Mouse (Mus musculus) liver, embryonic 14.5 days (tissue): ENCODE measurements around the gene Cyth1. TPM values are rescaled to one million over a fixed set of nuclear protein-coding genes. Genes with fewer than 3 reads are reported as not detected.

Source experiments
- ATAC-seq: fragments of 200-750 bp; cut with Nextera tagmentation; 2 replicates; pipeline ENCODE4 v1.8.0; 2017; ENCODE audit warnings: moderate number of reproducible peaks, mild to moderate bottlenecking, moderate library complexity; ENCODE audit not compliant: insufficient read depth
- DNase-seq, 3 experiments: peaks; one replicate each; pipeline ENCODE4 v3.0.0-alpha.2; 2012 to 2013; ENCODE audit warnings: low read depth in 3 of 3, low spot score in 3 of 3
- H3K27ac ChIP-seq: fragments of 300-500 bp; sonication (generic); 2 replicates; pipeline ENCODE4 v1.5.1; 2014; ENCODE audit warnings: moderate library complexity, mild to moderate bottlenecking, control low read depth, inconsistent platforms
- H3K27me3 ChIP-seq: fragments of 300-500 bp; sonication (generic); 2 replicates; pipeline ENCODE4 v1.6.1; 2014; ENCODE audit warnings: mild to moderate bottlenecking, low read length, moderate library complexity; ENCODE audit not compliant: control insufficient read depth, insufficient read depth
- H3K36me3 ChIP-seq: fragments of 300-500 bp; sonication (generic); replicated peaks from 2 replicates; pipeline ENCODE4 v1.6.1; 2014; ENCODE audit warnings: low read depth; ENCODE audit not compliant: control insufficient read depth, insufficient read depth
- H3K4me1 ChIP-seq, 2 experiments: fragments of 200-500 bp in 1 of 2; fragments of 300-500 bp in 1 of 2; sonication (generic) in 1 of 2; replicated peaks; 2 replicates each; pipeline ENCODE4 v1.6.1; 2012 to 2014; ENCODE audit warnings: antibody characterized with exemption in 1 of 2, inconsistent platforms in 1 of 2, low read length in 1 of 2; ENCODE audit not compliant: control insufficient read depth in 2 of 2, insufficient read depth in 2 of 2
- H3K4me2 ChIP-seq: fragments of 300-500 bp; sonication (generic); 2 replicates; pipeline ENCODE4 v1.6.1; 2014; ENCODE audit warnings: low read depth, mild to moderate bottlenecking, control low read depth, moderate library complexity
- H3K4me3 ChIP-seq, 2 experiments: fragments of 200-500 bp in 1 of 2; fragments of 300-500 bp in 1 of 2; sonication (generic) in 1 of 2; 2 replicates each; pipeline ENCODE4 v1.5.1; 2012 to 2014; ENCODE audit warnings: low read depth in 2 of 2, low read length in 2 of 2, mild to moderate bottlenecking in 2 of 2, control low read depth in 1 of 2, inconsistent platforms in 1 of 2, moderate library complexity in 1 of 2; ENCODE audit not compliant: insufficient read depth in 1 of 2
- H3K9ac ChIP-seq: fragments of 300-500 bp; sonication (generic); replicated peaks from 2 replicates; pipeline ENCODE4 v1.6.1; 2014; ENCODE audit warnings: mild to moderate bottlenecking, control low read depth, moderate library complexity
- H3K9me3 ChIP-seq: fragments of 300-500 bp; sonication (generic); 2 replicates; pipeline ENCODE4 v1.6.1; 2016; ENCODE audit warnings: low read length, mixed read lengths; ENCODE audit not compliant: control insufficient read depth
- CTCF ChIP-seq: IDR thresholded peaks from 2 replicates; pipeline ENCODE4 v1.5.1; 2016; ENCODE audit warnings: antibody characterized with exemption, low read depth, control low read depth
- EP300 ChIP-seq: IDR thresholded peaks from 2 replicates; pipeline ENCODE4 v1.6.1; 2016; ENCODE audit warnings: antibody characterized with exemption, low read depth
- WGBS: fragments of 180-500 bp; shearing (Covaris S2); extraction: QIAGEN DNeasy Blood & Tissue Kit; methylation state at CpG from one replicate; pipeline ENCODE4 v1.1.7; 2014; ENCODE audit not compliant: insufficient replicate concordance; 5-methylcytosine and 5-hydroxymethylcytosine counted together
- polyA plus RNA-seq, 2 experiments: library from polyadenylated mRNA; depleted of rRNA in 1 of 2; stranded (reverse) in 1 of 2; unstranded in 1 of 2; fragments of >200 nt; fragmentation: Nextera tagmentation in 1 of 2; extraction: Ambion mirVana in 1 of 2; gene quantifications; 2 replicates each; pipeline versions ENCODE4 v1.2.1 to v1.2.3; 2012 to 2014

Cyth1 gene
- polyA plus RNA-seq, 2 experiments = 1.9 to 2.7 TPM

- no peak overlapping the region for H3K4me3 ChIP-seq
- ATAC-seq (no peak), DNase-seq (no peak)
- no peaks in the 10 kb centered on the region for H3K36me3 ChIP-seq
- no peak overlapping the region for H3K9ac ChIP-seq
- H3K9me3 ChIP-seq = no peaks in the 10 kb centered on the region
- no peak overlapping the region for H3K27ac ChIP-seq
- TF ChIP-seq CTCF = no peak
- TF ChIP-seq EP300 = no peak
- H3K27me3 ChIP-seq = no peaks in the 10 kb centered on the region
- H3K4me2 ChIP-seq = no peak overlapping the region
- peaks cover 0 to 24% of the 10 kb centered on the region in 2 experiments; a peak in 2 of 4 replicates for H3K4me1 ChIP-seq
- WGBS = 70% methylated on average over 3 of the region's 3 CpGs
Measured at GRCm38 (mm10) chr11:118207424-118208033, 40.9 kb downstream of the Cyth1 start.

- TF ChIP-seq CTCF (no peak), EP300 (no peak)
- DNase-seq = no peak
- WGBS = 47% methylated on average over 3 of the region's 3 CpGs
- H3K27me3 ChIP-seq = no peaks in the 10 kb centered on the region
- H3K4me3 ChIP-seq = no peak overlapping the region
- H3K9ac ChIP-seq = no peak overlapping the region
- no peak overlapping the region for H3K4me2 ChIP-seq
- no peaks in the 10 kb centered on the region for H3K9me3 ChIP-seq
- H3K36me3 ChIP-seq = no peaks in the 10 kb centered on the region
- no peak for ATAC-seq
- peaks cover 0 to 22% of the 10 kb centered on the region in 2 experiments; a peak in 2 of 4 replicates for H3K4me1 ChIP-seq
- no peak overlapping the region for H3K27ac ChIP-seq
Measured at GRCm38 (mm10) chr11:118206267-118206666, 42.1 kb downstream of the Cyth1 start.

- no peak overlapping the region for H3K4me3 ChIP-seq
- H3K27ac ChIP-seq = no peak overlapping the region
- TF ChIP-seq EP300 = no peak
- TF ChIP-seq CTCF = no peak
- WGBS = 71% methylated on average over 6 of the region's 6 CpGs
- no peaks in the 10 kb centered on the region for H3K27me3 ChIP-seq
- H3K4me2 ChIP-seq = no peak overlapping the region
- DNase-seq = no peak
- H3K4me1 ChIP-seq = peaks cover 5 to 15% of the 10 kb centered on the region in 2 experiments; a peak in 3 of 4 replicates
- no peaks in the 10 kb centered on the region for H3K36me3 ChIP-seq
- H3K9me3 ChIP-seq = no peaks in the 10 kb centered on the region
- H3K9ac ChIP-seq = no peak overlapping the region
- ATAC-seq = no peak
Measured at GRCm38 (mm10) chr11:118203469-118203868, 44.9 kb downstream of the Cyth1 start.

- WGBS = 11% methylated on average over 19 of the region's 19 CpGs
- no peaks in the 10 kb centered on the region for H3K27me3 ChIP-seq
- TF ChIP-seq CTCF (no peak), EP300 (no peak)
- H3K4me2 ChIP-seq = peak overlapping the region; percentile 38
- peaks cover 5 to 13% of the 10 kb centered on the region in 2 experiments; a peak in 3 of 4 replicates for H3K4me1 ChIP-seq
- H3K36me3 ChIP-seq = no peaks in the 10 kb centered on the region
- H3K27ac ChIP-seq = no peak overlapping the region
- no peak overlapping the region for H3K9ac ChIP-seq
- no peak for DNase-seq
- ATAC-seq = no peak
- H3K9me3 ChIP-seq = no peaks in the 10 kb centered on the region
- 0 out of 4 replicates have a peak overlapping the region, but pooled peaks of 1 of the 2 experiments have one; percentile 9 for H3K4me3 ChIP-seq
Measured at GRCm38 (mm10) chr11:118202410-118203233, 45.8 kb downstream of the Cyth1 start.

GRCm38 (mm10) chr11:118201833-118202409 lies 46.5 kb downstream of the Cyth1 start:
- H3K27ac ChIP-seq = no peak overlapping the region
- no peaks in the 10 kb centered on the region for H3K27me3 ChIP-seq
- peak overlapping the region; percentile 38 for H3K4me2 ChIP-seq
- DNase-seq (no peak), ATAC-seq (no peak)
- H3K9me3 ChIP-seq = no peaks in the 10 kb centered on the region
- no peak overlapping the region for H3K4me3 ChIP-seq
- peaks cover 5 to 13% of the 10 kb centered on the region in 2 experiments; a peak in 3 of 4 replicates for H3K4me1 ChIP-seq
- no peak for TF ChIP-seq EP300
- TF ChIP-seq CTCF = no peak
- WGBS = 41% methylated on average over 9 of the region's 9 CpGs
- no peak overlapping the region for H3K9ac ChIP-seq
- no peaks in the 10 kb centered on the region for H3K36me3 ChIP-seq
